Mouse (Mus musculus): ENCODE data around the gene Catsper3. TPM values are rescaled to one million over a fixed set of nuclear protein-coding genes. Genes with fewer than 3 reads are reported as not detected.

Catsper3 gene
- total RNA-seq, 2 experiments from 2014 or later = 0.22 TPM; not detected in 1

- intact Hi-C loops (cut with DNase I; ENCODE audit: low total_unique reads) = no loop called here
- DNase-seq = peak; percentile 53
These were observed 41.8 kb downstream of the Catsper3 start for GRCm38 (mm10) chr13:55826008-55826671.

GRCm38 (mm10) chr13:55826796-55827678 lies 42.7 kb downstream of the Catsper3 start:
- intact Hi-C loops (cut with DNase I; ENCODE audit: low total_unique reads) = no loop called here
- DNase-seq = no peak

GRCm38 (mm10) chr13:55827679-55828140 lies 43.3 kb downstream of the Catsper3 start:
- no peak for DNase-seq
- intact Hi-C loops (cut with DNase I; ENCODE audit: low total_unique reads) = no loop called here

- intact Hi-C loops (cut with DNase I; ENCODE audit: low total_unique reads) = no loop called here
These were observed 44.0 kb downstream of the Catsper3 start for GRCm38 (mm10) chr13:55828141-55829017.

GRCm38 (mm10) chr13:55829018-55829655 lies 44.8 kb downstream of the Catsper3 start:
- intact Hi-C loops (cut with DNase I; ENCODE audit: low total_unique reads) = no loop called here

More at GRCm38 (mm10) chr13:55828141-55829017, 44.0 kb downstream of the Catsper3 start:
- no peak for DNase-seq

GRCm38 (mm10) chr13:55830081-55830832 lies 45.9 kb downstream of the Catsper3 start:
- intact Hi-C loops (cut with DNase I; ENCODE audit: low total_unique reads) = loop anchor here (2.0 kb wide), 1 partner anchor 131 kb away; no protein-coding TSS in a partner anchor
- DNase-seq = peak; percentile 30

More at GRCm38 (mm10) chr13:55829018-55829655, 44.8 kb downstream of the Catsper3 start:
- DNase-seq = no peak

- DNase-seq = peak; percentile 41
- intact Hi-C loops (cut with DNase I; ENCODE audit: low total_unique reads) = loop anchor here (2.0 kb wide), 1 partner anchor 130 kb away; no protein-coding TSS in a partner anchor
These were observed 46.7 kb downstream of the Catsper3 start for GRCm38 (mm10) chr13:55830833-55831721.

- no peak for DNase-seq
- intact Hi-C loops (cut with DNase I; ENCODE audit: low total_unique reads) = loop anchor here (2.0 kb wide), 1 partner anchor 129 kb away; no protein-coding TSS in a partner anchor
These were observed 47.4 kb downstream of the Catsper3 start for GRCm38 (mm10) chr13:55831722-55832160.

- intact Hi-C loops (cut with DNase I; ENCODE audit: low total_unique reads) = no loop called here
- DNase-seq = no peak
These were observed 48.2 kb downstream of the Catsper3 start for GRCm38 (mm10) chr13:55832602-55833001.

- intact Hi-C loops (cut with DNase I; ENCODE audit: low total_unique reads) = no loop called here
These were observed 49.6 kb downstream of the Catsper3 start for GRCm38 (mm10) chr13:55833921-55834320.

GRCm38 (mm10) chr13:55834667-55835066 lies 50.3 kb downstream of the Catsper3 start:
- intact Hi-C loops (cut with DNase I; ENCODE audit: low total_unique reads) = no loop called here
- no peak for DNase-seq

More at GRCm38 (mm10) chr13:55833921-55834320, 49.6 kb downstream of the Catsper3 start:
- DNase-seq = no peak

- no peak for DNase-seq
- intact Hi-C loops (cut with DNase I; ENCODE audit: low total_unique reads) = no loop called here
These were observed 51.3 kb downstream of the Catsper3 start for GRCm38 (mm10) chr13:55835548-55836097.

- DNase-seq = no peak
- intact Hi-C loops (cut with DNase I; ENCODE audit: low total_unique reads) = no loop called here
These were observed 51.8 kb downstream of the Catsper3 start, which contains the start of gene Pitx1 for GRCm38 (mm10) chr13:55836142-55836625. TSS of gene Pitx1 (minus strand) at chr13:55836192.

GRCm38 (mm10) chr13:55836786-55837780 lies 52.7 kb downstream of the Catsper3 start:
- intact Hi-C loops (cut with DNase I; ENCODE audit: low total_unique reads) = no loop called here
- DNase-seq = no peak

GRCm38 (mm10) chr13:55840223-55840622 lies 55.9 kb downstream of the Catsper3 start:
- intact Hi-C loops (cut with DNase I; ENCODE audit: low total_unique reads) = no loop called here
- no peak for DNase-seq

Data from gastrocnemius, postnatal 14 days (tissue).